Mouse (Mus musculus) testis, adult 2 months (tissue): ENCODE measurements around the gene Osbpl8.

ENCODE experiments used
- CTCF ChIP-seq: fragments of 200-500 bp; IDR thresholded peaks from 2 replicates; pipeline ENCODE4 v1.5.1; 2012; ENCODE audit warnings: low read depth, mild to moderate bottlenecking, inconsistent platforms, low read length, moderate library complexity; ENCODE audit not compliant: control insufficient read depth, insufficient read depth, insufficient replicate concordance
- POLR2A ChIP-seq: fragments of 200-500 bp; IDR thresholded peaks from 2 replicates; pipeline ENCODE4 v1.6.1; 2012; ENCODE audit warnings: low read depth, mild to moderate bottlenecking, inconsistent platforms, low read length, moderate library complexity; ENCODE audit not compliant: control insufficient read depth

GRCm38 (mm10) chr10:111156394-111157190 is 8.0 kb upstream of the Osbpl8 start:
- TF ChIP-seq CTCF (no peak), POLR2A (peak; percentile 30)
